Mouse (Mus musculus): ENCODE data around the gene Pygo2. TPM values are rescaled to one million over a fixed set of nuclear protein-coding genes. Genes with fewer than 3 reads are reported as not detected.

Gene Pygo2
- polyA plus RNA-seq, 1 experiment from 2014 or later, result 7.7 TPM

DNA sequence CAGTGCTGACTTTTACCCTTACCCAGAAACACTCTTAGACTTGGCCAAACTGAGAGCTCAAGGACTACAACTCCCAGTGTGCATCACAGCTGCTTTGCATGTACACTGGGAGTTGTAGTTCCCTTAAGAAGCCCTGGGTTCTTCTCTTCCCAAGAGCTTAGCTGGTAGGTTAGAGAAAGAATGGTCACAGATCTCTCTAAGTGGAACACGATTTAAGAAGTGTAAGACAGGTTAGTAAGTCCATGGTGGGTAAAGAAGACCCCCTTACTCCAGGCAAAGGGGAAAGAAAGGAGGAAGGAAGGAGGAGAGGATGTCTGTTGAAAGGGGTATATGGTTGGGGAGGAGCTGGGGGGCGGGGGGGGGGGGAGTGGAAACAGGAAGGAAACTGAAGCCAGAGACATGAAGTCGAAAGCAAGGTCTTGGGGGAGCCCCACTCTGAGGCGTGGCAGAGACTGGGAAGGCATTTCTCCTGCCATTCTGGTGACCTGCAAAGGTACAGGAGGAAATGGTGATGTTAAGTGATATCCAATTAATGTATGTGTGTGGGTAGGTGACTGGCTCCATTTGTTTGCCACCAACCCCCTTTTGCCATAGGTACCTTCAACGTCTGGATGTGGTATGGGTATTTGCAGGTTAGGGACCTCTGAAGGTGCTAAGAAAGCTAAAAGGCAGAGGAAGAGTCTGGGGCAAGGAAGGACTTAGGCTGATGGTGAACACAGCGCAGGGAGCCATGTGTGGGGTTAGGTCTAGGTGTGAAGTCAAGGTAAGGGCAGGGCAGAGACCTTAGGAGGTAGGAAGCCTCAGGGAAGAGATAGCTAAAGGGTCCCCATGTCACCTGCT is 40.9 kb upstream of the Pygo2 start:
- H3K4me3 ChIP-seq (ENCODE audit: inconsistent target), result peak overlapping the region; percentile 2; the same call in 1 of the 2 replicates
- peak overlapping the region; percentile 96 for H3K27ac ChIP-seq
- peaks cover 88% of the 10 kb centered on the region for H3K79me2 ChIP-seq (ENCODE audit: inconsistent target)
- WGBS (ENCODE audit: missing documents), result 26% methylated on average over 6 of the region's 6 CpGs
- no peaks in the 10 kb centered on the region for H3K36me3 ChIP-seq (ENCODE audit: inconsistent target)

- peaks cover 78% of the 10 kb centered on the region for H3K79me2 ChIP-seq (ENCODE audit: inconsistent target)
- 40% methylated on average over 5 of the region's 5 CpGs for WGBS (ENCODE audit: missing documents)
- peak overlapping the region; percentile 96 for H3K27ac ChIP-seq
- no peaks in the 10 kb centered on the region for H3K36me3 ChIP-seq (ENCODE audit: inconsistent target)
- H3K4me3 ChIP-seq (ENCODE audit: inconsistent target), result no peak overlapping the region; the same call in 1 of the 2 replicates
Observed at GRCm38 (mm10) chr3:89390111-89390515, 39.9 kb upstream of the Pygo2 start.

DNA sequence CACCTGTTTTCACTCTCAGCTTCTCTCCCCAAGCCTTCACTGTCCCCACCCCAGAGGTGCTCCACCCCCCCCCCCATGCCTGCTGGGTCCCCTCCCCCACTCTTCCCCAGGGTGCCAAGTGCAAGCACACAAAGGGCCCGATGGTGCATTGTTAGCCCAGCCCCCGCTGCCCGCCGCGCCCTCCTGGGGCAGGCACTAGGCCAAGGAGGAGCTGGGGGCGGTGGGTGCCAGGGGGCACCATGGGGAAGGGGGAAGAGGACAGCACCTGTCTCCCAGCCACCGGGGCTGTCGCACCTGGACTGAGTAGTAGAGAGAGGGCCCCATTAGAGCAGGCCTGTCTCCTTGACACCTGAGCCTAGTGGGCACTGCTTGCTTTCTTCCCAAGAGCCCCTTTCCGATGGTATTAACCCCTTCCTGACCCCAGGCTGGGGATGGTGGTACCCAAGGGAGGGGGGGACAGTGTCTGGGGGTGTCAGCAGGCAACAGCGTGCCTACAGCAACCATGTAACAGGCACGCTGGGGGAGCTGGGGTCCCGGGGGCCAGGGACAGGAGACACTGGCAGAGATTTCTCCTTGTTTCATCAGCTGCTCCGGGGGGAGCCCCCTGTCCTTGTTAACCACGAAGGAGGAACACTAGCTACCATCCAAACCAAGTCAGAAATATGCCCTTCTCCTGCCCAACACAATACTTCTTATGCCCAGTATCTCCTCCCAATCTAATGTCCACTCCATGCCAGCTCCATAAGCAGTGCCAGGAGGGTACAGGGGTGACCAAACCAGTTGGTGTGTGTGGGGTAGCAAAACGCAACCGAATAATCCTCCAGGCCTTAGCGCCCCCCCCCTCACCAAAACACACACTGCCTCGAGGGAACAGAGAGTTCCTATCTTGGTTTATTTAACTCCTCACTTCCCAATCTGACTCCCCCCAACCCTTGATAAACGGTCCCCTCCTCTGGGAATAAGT is 39.0 kb upstream of the Pygo2 start:
- H3K79me2 ChIP-seq (ENCODE audit: inconsistent target), result peaks cover 70% of the 10 kb centered on the region
- 25% methylated on average over 16 of the region's 19 CpGs for WGBS (ENCODE audit: missing documents)
- H3K4me3 ChIP-seq (ENCODE audit: inconsistent target), result peak overlapping the region; percentile 85
- peak overlapping the region; percentile 96 for H3K27ac ChIP-seq
- H3K36me3 ChIP-seq (ENCODE audit: inconsistent target), result no peaks in the 10 kb centered on the region

- H3K36me3 ChIP-seq (ENCODE audit: inconsistent target), result no peaks in the 10 kb centered on the region
- H3K4me3 ChIP-seq (ENCODE audit: inconsistent target), result peak overlapping the region; percentile 85
- 1% methylated on average over 47 of the region's 56 CpGs for WGBS (ENCODE audit: missing documents)
- peaks cover 60% of the 10 kb centered on the region for H3K79me2 ChIP-seq (ENCODE audit: inconsistent target)
- peak overlapping the region; percentile 96 for H3K27ac ChIP-seq
Observed at GRCm38 (mm10) chr3:89391663-89392511, 38.1 kb upstream of the Pygo2 start.

GRCm38 (mm10) chr3:89392871-89393311 is 37.1 kb upstream of the Pygo2 start:
- peaks cover 50% of the 10 kb centered on the region for H3K79me2 ChIP-seq (ENCODE audit: inconsistent target)
- peak overlapping the region; percentile 96 for H3K27ac ChIP-seq
- peak overlapping the region; percentile 85 for H3K4me3 ChIP-seq (ENCODE audit: inconsistent target)
- H3K36me3 ChIP-seq (ENCODE audit: inconsistent target), result no peaks in the 10 kb centered on the region
- 0% methylated on average over 19 of the region's 24 CpGs for WGBS (ENCODE audit: missing documents)

DNA sequence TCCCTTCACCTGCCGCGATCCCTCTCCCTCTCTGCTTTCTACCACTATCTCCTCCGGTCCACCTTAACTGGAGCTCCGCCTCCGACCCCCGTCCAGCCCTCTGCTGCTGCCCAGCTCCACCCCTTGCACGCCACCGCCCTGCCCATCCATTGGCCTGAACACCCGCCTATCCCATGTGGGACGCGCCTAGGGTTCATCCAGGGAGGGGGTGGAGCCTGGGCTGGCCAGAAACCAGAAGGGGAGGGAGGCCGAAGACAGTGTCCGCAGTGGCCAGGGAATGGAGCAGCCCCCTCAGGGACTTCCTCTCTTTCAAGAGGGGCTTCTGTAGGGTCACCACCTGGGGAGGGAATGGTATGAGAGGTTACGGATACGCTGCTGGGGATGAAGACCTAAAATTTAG is 36.4 kb upstream of the Pygo2 start:
- 5% methylated on average over 15 of the region's 15 CpGs for WGBS (ENCODE audit: missing documents)
- H3K79me2 ChIP-seq (ENCODE audit: inconsistent target), result peaks cover 43% of the 10 kb centered on the region
- no peaks in the 10 kb centered on the region for H3K36me3 ChIP-seq (ENCODE audit: inconsistent target)
- peak overlapping the region; percentile 85 for H3K4me3 ChIP-seq (ENCODE audit: inconsistent target)
- H3K27ac ChIP-seq, result peak overlapping the region; percentile 96

DNA sequence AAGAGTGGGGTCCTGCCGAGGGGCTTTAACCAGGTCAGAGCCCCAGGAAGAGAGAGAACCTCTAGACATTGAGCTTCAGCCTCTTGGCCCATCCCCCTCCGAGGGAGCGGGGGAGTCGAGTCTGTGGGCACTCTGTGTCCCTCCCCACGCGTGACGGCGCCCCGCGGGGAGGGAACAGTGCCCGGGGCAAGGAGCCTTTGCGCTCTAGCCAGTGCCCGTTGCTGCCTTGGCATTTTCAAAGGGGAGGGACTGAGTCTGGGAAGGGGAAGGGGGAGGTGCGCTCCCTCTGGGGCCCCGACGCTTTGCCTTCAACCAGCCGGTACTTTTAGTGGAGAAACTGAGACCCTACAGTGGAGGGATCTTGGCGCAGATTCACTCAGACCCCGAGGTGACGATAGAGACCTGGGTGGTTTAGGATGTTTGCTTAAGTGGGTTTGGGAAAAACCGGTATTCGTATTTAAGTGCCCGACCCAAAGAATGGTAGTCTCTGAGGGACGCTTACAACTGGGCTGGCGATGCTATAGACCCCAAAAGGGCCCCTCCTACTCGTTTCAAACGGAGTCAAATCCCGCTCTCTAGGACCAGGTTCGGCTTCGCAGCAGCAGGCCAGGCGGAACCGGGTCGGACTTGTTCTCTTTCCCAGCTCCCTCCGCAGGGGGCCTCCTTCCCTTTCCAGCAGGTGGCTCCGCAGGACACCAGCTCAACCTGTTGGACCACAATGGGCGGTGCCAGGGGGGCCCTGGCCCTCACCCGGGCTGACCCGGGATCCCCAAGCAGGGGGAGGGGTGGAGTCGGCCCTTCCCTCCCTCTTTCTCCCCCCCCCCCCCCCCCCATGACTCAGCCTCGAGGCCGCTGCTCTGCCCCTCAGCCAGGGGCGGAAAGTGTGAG is 35.8 kb upstream of the Pygo2 start, which contains the start of gene Zbtb7b:
Gene Zbtb7b, minus strand, starts transcription at position 771 of the 888 bp plus-strand sequence.
- no peaks in the 10 kb centered on the region; the same call in 1 of the 2 replicates for H3K36me3 ChIP-seq (ENCODE audit: inconsistent target)
- peak within 1 kb of the TSS; percentile 85 for H3K4me3 ChIP-seq (ENCODE audit: inconsistent target)
- H3K27ac ChIP-seq, result peak within 1 kb of the TSS; percentile 96
- under 1% methylated on average over 40 of the region's 42 CpGs for WGBS (ENCODE audit: missing documents)
- peaks cover 38% of the 10 kb centered on the region for H3K79me2 ChIP-seq (ENCODE audit: inconsistent target)

- no peaks in the 10 kb centered on the region; the same call in 1 of the 2 replicates for H3K36me3 ChIP-seq (ENCODE audit: inconsistent target)
- H3K27ac ChIP-seq, result peak overlapping the region; percentile 96
- H3K4me3 ChIP-seq (ENCODE audit: inconsistent target), result peak overlapping the region; percentile 85
- WGBS (ENCODE audit: missing documents), result 0% methylated on average over 11 of the region's 12 CpGs
- H3K79me2 ChIP-seq (ENCODE audit: inconsistent target), result peaks cover 32% of the 10 kb centered on the region
Observed at GRCm38 (mm10) chr3:89394894-89395256, 35.1 kb upstream of the Pygo2 start.

DNA sequence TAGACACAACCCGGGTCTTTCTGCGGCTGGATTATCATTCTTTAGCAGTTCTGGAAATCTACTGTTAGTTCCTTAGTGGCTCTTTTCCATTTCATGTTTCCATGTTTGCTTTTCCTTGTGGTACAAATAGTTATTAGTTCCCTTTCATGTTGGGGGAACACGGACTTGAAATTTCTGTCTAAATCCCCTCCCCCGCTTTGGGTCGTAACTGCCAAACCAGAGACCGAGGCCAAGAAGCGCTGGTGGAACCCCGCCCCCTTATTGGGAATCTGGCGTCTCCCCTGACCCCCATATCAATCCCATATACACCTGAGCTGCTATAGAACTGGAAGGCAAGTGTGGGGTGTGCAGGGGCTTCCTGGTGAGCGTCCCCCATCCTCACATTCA is 34.6 kb upstream of the Pygo2 start:
- 9% methylated on average over 10 of the region's 10 CpGs for WGBS (ENCODE audit: missing documents)
- Histone ChIP-seq H3K4me3 (ENCODE audit: inconsistent target) (peak overlapping the region; percentile 85), H3K27ac (peak overlapping the region; percentile 96)

GRCm38 (mm10) chr3:89395806-89396653 is 34.0 kb upstream of the Pygo2 start:
- H3K4me3 ChIP-seq (ENCODE audit: inconsistent target), result peak overlapping the region; percentile 85
- peaks cover 20% of the 10 kb centered on the region for H3K79me2 ChIP-seq (ENCODE audit: inconsistent target)
- no peaks in the 10 kb centered on the region; the same call in 1 of the 2 replicates for H3K36me3 ChIP-seq (ENCODE audit: inconsistent target)
- no peak overlapping the region for H3K27ac ChIP-seq
- 4% methylated on average over 37 of the region's 44 CpGs for WGBS (ENCODE audit: missing documents)

More for the DNA sequence above, 34.6 kb upstream of the Pygo2 start:
- H3K79me2 ChIP-seq (ENCODE audit: inconsistent target), result peaks cover 27% of the 10 kb centered on the region
- H3K36me3 ChIP-seq (ENCODE audit: inconsistent target), result no peaks in the 10 kb centered on the region; the same call in 1 of the 2 replicates

- Histone ChIP-seq H3K4me3 (ENCODE audit: inconsistent target) (peak overlapping the region; percentile 85), H3K79me2 (ENCODE audit: inconsistent target) (peaks cover 14% of the 10 kb centered on the region)
Observed at GRCm38 (mm10) chr3:89396654-89397005, 33.4 kb upstream of the Pygo2 start.

DNA sequence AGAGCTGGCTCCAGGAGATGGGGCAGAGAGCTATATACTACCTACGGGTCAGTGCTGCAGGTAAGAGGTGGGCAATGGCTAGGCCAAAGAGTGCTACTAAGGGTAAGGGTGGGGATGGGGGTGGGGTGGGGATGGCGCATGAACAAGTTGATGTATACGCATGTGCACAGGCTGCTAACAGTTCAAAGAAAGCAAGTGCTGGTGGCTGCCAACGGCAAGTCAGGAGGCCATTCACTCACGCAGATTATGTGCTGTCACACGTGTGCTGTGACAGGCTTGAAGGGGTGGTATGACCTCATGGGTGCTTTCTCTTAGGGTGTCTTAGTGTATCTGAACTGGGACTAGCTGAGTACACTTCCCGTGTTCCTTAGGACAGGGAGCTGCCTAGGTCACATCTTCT is 28.7 kb upstream of the Pygo2 start:
- Histone ChIP-seq H3K4me3 (ENCODE audit: inconsistent target) (no peak overlapping the region), H3K27ac (no peak overlapping the region), H3K79me2 (ENCODE audit: inconsistent target) (no peaks in the 10 kb centered on the region; the same call in 1 of the 2 replicates), H3K36me3 (ENCODE audit: inconsistent target) (peaks cover 49% of the 10 kb centered on the region)
- WGBS (ENCODE audit: missing documents), result 95% methylated on average over 6 of the region's 7 CpGs

More at GRCm38 (mm10) chr3:89396654-89397005, 33.4 kb upstream of the Pygo2 start:
- Histone ChIP-seq H3K27ac (no peak overlapping the region), H3K36me3 (ENCODE audit: inconsistent target) (peaks cover 6% of the 10 kb centered on the region)
- 5% methylated on average over 4 of the region's 4 CpGs for WGBS (ENCODE audit: missing documents)

All from macrophage (primary cell).